Mouse (Mus musculus) neural tube, embryonic 12.5 days (tissue): ENCODE measurements around the gene Yjefn3. TPM values are rescaled to one million over a fixed set of nuclear protein-coding genes. Genes with fewer than 3 reads are reported as not detected.

Experiments used
- ATAC-seq: fragments of 200-750 bp; cut with Nextera tagmentation; 2 replicates; pipeline ENCODE4 v1.8.0; 2017; ENCODE audit warnings: low read depth, mild to moderate bottlenecking, moderate TSS enrichment, moderate library complexity; ENCODE audit not compliant: low FRiP score
- H3K27ac ChIP-seq: fragments of 300-500 bp; sonication (generic); 2 replicates; pipeline ENCODE4 v1.5.1; 2016
- H3K27me3 ChIP-seq: fragments of 300-500 bp; sonication (generic); replicated peaks from 2 replicates; pipeline ENCODE4 v1.6.1; 2016; ENCODE audit warnings: mild to moderate bottlenecking
- H3K36me3 ChIP-seq: fragments of 300-500 bp; sonication (generic); 2 replicates; pipeline ENCODE4 v1.6.1; 2016; ENCODE audit warnings: mild to moderate bottlenecking
- H3K4me1 ChIP-seq: fragments of 300-500 bp; sonication (generic); 2 replicates; pipeline ENCODE4 v1.6.1; 2016
- H3K4me2 ChIP-seq: fragments of 300-500 bp; sonication (generic); replicated peaks from 2 replicates; pipeline ENCODE4 v1.6.1; 2016; ENCODE audit warnings: mild to moderate bottlenecking
- H3K4me3 ChIP-seq: fragments of 300-500 bp; sonication (generic); 2 replicates; pipeline ENCODE4 v1.5.1; 2016
- H3K9ac ChIP-seq: fragments of 300-500 bp; sonication (generic); 2 replicates; pipeline ENCODE4 v1.6.1; 2016; ENCODE audit warnings: mild to moderate bottlenecking
- H3K9me3 ChIP-seq: fragments of 300-500 bp; sonication (generic); 2 replicates; pipeline ENCODE4 v1.6.1; 2016; ENCODE audit warnings: mild to moderate bottlenecking
- WGBS: fragments of 180-500 bp; shearing (Covaris S2); methylation state at CpG from one replicate; pipeline ENCODE4 v1.1.7; 2016; 5-methylcytosine and 5-hydroxymethylcytosine counted together
- polyA plus RNA-seq: library from polyadenylated mRNA; unstranded; fragments of >200 nt; fragmentation: Nextera tagmentation; extraction: Ambion mirVana; gene quantifications from 2 replicates; pipeline ENCODE4 v1.2.1, GENCODE M21; 2016

The Yjefn3 gene
- polyA plus RNA-seq, 1 experiment from 2014 or later = 8.4 TPM

GRCm38 (mm10) chr8:69849899-69850298 is 52.6 kb downstream of the Yjefn3 start:
- Histone ChIP-seq H3K27ac (no peak overlapping the region), H3K4me1 (no peaks in the 10 kb centered on the region), H3K36me3 (no peaks in the 10 kb centered on the region), H3K27me3 (no peaks in the 10 kb centered on the region), H3K9me3 (no peaks in the 10 kb centered on the region), H3K4me2 (no peak overlapping the region), H3K4me3 (no peak overlapping the region), H3K9ac (no peak overlapping the region)
- 43% methylated on average over 3 of the region's 3 CpGs for WGBS
- ATAC-seq = no peak

- Histone ChIP-seq H3K9me3 (no peaks in the 10 kb centered on the region), H3K9ac (no peak overlapping the region), H3K27ac (no peak overlapping the region), H3K4me2 (no peak overlapping the region), H3K4me1 (no peaks in the 10 kb centered on the region), H3K36me3 (no peaks in the 10 kb centered on the region), H3K4me3 (no peak overlapping the region), H3K27me3 (no peaks in the 10 kb centered on the region)
- no peak for ATAC-seq
- 87% methylated on average over 8 of the region's 8 CpGs for WGBS
Observed at GRCm38 (mm10) chr8:69848951-69849350, 53.6 kb downstream of the Yjefn3 start.

DNA sequence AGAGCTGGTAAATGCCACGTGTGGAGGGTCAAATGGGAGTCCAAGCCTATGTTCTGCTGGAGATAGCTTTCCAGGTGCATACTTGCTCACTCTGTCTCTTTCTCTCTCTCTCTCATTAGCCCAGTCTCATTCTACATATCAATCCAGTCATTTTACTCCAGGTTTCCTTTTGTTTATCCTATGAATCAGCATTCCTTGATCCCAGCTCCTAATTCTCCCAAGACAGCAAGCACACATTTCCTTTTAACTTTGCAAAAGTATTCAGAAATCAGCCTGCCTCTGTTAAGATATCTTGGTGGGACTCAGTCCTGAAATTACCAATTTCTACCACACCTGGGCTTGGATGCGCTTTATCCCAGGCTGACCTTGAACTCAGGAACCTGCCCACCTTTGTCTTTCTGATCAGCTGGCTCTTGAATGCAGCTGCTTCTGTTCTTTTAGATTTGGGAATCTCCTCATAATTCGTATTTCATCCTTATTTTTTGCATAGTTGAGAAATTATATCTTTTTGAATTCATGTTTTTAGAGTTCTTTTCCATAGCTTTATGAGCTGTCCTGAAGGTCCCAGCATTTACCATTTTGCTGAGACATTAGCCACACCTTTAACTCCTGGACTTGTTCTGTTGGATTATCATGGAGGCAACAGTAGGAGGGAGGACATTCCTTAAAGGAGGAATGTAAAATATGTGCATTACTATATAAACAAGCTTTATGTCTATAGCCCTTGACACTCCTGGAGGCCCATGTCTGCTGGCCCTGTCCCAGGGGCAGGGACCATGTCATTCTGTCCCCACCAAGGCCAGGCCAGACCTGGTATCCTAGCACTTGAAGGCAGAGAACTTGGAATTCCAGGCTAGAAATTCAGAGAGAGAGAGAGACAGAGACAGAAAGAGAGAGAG is 55.1 kb downstream of the Yjefn3 start:
- Histone ChIP-seq H3K4me1 (no peaks in the 10 kb centered on the region), H3K4me3 (no peak overlapping the region), H3K27me3 (no peaks in the 10 kb centered on the region), H3K27ac (no peak overlapping the region), H3K9ac (no peak overlapping the region), H3K9me3 (no peaks in the 10 kb centered on the region), H3K4me2 (no peak overlapping the region), H3K36me3 (no peaks in the 10 kb centered on the region)
- 80% methylated on average over 3 of the region's 3 CpGs for WGBS
- ATAC-seq = no peak

Other genes starting within 250 kb of the Yjefn3 start
- gene Zfp964, start 248.2 kb downstream of the Yjefn3 start, polyA plus RNA-seq = 2.5 and 3.2 TPM in 2 replicates
- gene Zfp869, start 192.0 kb downstream of the Yjefn3 start, polyA plus RNA-seq = 27.2 and 27.7 TPM in 2 replicates
- gene Zfp963, start 152.7 kb downstream of the Yjefn3 start, polyA plus RNA-seq = 6.7 and 7.5 TPM in 2 replicates
- 0.79 and 1.3 TPM in 2 replicates for gene Gm20422, start 127.8 kb downstream of the Yjefn3 start, polyA plus RNA-seq
- 50.8 and 53.8 TPM in 2 replicates for gene Atp13a1, start 111.5 kb downstream of the Yjefn3 start, polyA plus RNA-seq
- gene Zfp866, start 111.5 kb downstream of the Yjefn3 start, polyA plus RNA-seq = 38.8 and 39.5 TPM in 2 replicates
- gene Gmip, start 94.0 kb downstream of the Yjefn3 start, polyA plus RNA-seq = 24.9 and 28.0 TPM in 2 replicates
- 0.50 and 0.51 TPM in 2 replicates for gene Lpar2, start 80.3 kb downstream of the Yjefn3 start, polyA plus RNA-seq
- 41.6 and 46.8 TPM in 2 replicates for gene Pbx4, start 70.2 kb downstream of the Yjefn3 start, polyA plus RNA-seq
- 1.4 TPM in 2 replicates for gene Cilp2, start 15.0 kb downstream of the Yjefn3 start, polyA plus RNA-seq
- 4.1 and 4.3 TPM in 2 replicates for gene Tssk6, start 528 bp downstream of the Yjefn3 start, polyA plus RNA-seq
- 162 and 171 TPM in 2 replicates for gene Ndufa13, start 154 bp downstream of the Yjefn3 start, polyA plus RNA-seq
- gene Gatad2a, start 93.7 kb upstream of the Yjefn3 start, polyA plus RNA-seq = 61.3 and 66.9 TPM in 2 replicates
- 70.4 and 70.9 TPM in 2 replicates for gene Mau2, start 140.0 kb upstream of the Yjefn3 start, polyA plus RNA-seq
- 56.4 and 57.0 TPM in 2 replicates for gene Sugp1, start 140.1 kb upstream of the Yjefn3 start, polyA plus RNA-seq
- 1.2 and 1.7 TPM in 2 replicates for gene Tm6sf2, start 170.2 kb upstream of the Yjefn3 start, polyA plus RNA-seq
- 0.33 and 0.50 TPM in 2 replicates for gene Hapln4, start 180.7 kb upstream of the Yjefn3 start, polyA plus RNA-seq
- 88.8 and 93.9 TPM in 2 replicates for gene Ncan, start 218.2 kb upstream of the Yjefn3 start, polyA plus RNA-seq
- gene Nr2c2ap, start 228.6 kb upstream of the Yjefn3 start, polyA plus RNA-seq = 29.2 and 32.0 TPM in 2 replicates
- gene Rfxank, start 236.4 kb upstream of the Yjefn3 start, polyA plus RNA-seq = 16.5 and 17.2 TPM in 2 replicates
- 44.9 and 49.1 TPM in 2 replicates for gene Borcs8, start 236.8 kb upstream of the Yjefn3 start, polyA plus RNA-seq
- gene Mef2b, start 237.0 kb upstream of the Yjefn3 start, polyA plus RNA-seq = 0.29 and 0.38 TPM in 2 replicates